Comparison of ENCODE assay signal across 8 mouse cellular contexts in genomic region chr11:103372068-103372467, GRCm38 (mm10). TPM values are rescaled to one million over a fixed set of nuclear protein-coding genes. Genes with fewer than 3 reads are reported as not detected.
DNase-seq lines count a peak whose midpoint lies in the region; ATAC-seq and TF ChIP-seq lines count a peak whose summit lies in the region.

No protein-coding gene starts in this region.

- no peak overlapping the region for H3K27ac ChIP-seq in liver, postnatal 0 days (ENCODE audit: low read depth)

- no peaks in the 10 kb centered on the region for H3K27me3 ChIP-seq in liver, postnatal 0 days (ENCODE audit: insufficient read depth, low read length)

- H3K4me3 ChIP-seq in liver, postnatal 0 days (ENCODE audit: low read depth, low read length): no peak overlapping the region

- no peak overlapping the region for H3K9ac ChIP-seq in liver, postnatal 0 days (replicated peaks)

- no peak overlapping the region for H3K4me2 ChIP-seq in liver, postnatal 0 days (ENCODE audit: low read depth, low read length)

- TF ChIP-seq CTCF in liver, postnatal 0 days (IDR thresholded peaks at IDR 0.05; ENCODE audit: low read depth): no peak

- peak; percentile 15; the same call in 1 of the 2 replicates for ATAC-seq in frontal cortex, adult (ENCODE audit: low TSS enrichment)
- ATAC-seq in liver, postnatal 0 days: no peak

- no peak for DNase-seq in frontal cortex, adult 2 months (ENCODE audit: extremely low spot score in 1 of 2, low spot score in 1 of 2)
- DNase-seq in spleen, adult 18-20 months: peak; percentile 51
- no peak for DNase-seq in spleen, adult 12 weeks (ENCODE audit: low spot score)
- peak; percentile 38 to 51 for DNase-seq in heart, postnatal 36 days
- peak; percentile 60 for DNase-seq in lung, postnatal 10 days
- DNase-seq in liver, postnatal 0 days: no peak
- no peak for DNase-seq in testis, postnatal 14 days (ENCODE audit: low spot score)

- WGBS in liver, postnatal 0 days (ENCODE audit: insufficient replicate concordance): 67% methylated on average over 3 of the region's 3 CpGs

- peaks cover 6% of the 10 kb centered on the region for H3K4me1 ChIP-seq in liver, postnatal 0 days (ENCODE audit: insufficient read depth)

- intact Hi-C loops in heart, postnatal 36 days (cut with DNase I): no loop called here

- no peaks in the 10 kb centered on the region for H3K9me3 ChIP-seq in liver, postnatal 0 days (ENCODE audit: low read length)

- no peak for TF ChIP-seq EP300 in liver, postnatal 0 days (IDR thresholded peaks at IDR 0.05; ENCODE audit: low read depth)

- H3K36me3 ChIP-seq in liver, postnatal 0 days (replicated peaks; ENCODE audit: insufficient read depth, low read length): peaks cover 54% of the 10 kb centered on the region

RNA-seq across cellular contexts. Expression of gene Arhgap27, which starts 8.6 kb away (rescaled TPM):
- polyA plus RNA-seq in frontal cortex, adult 2 months (2012; rRNA removed): 16.6 and 16.8 TPM in 2 replicates
- total RNA-seq in heart, postnatal 36 days (2021): 10 to 100 TPM; 16.3 to 17.6 TPM
- polyA plus RNA-seq in liver, postnatal 0 days (2015; fragmentation: Nextera tagmentation; extraction: Ambion mirVana): 3.2 and 3.3 TPM in 2 replicates

RNA-seq across cellular contexts. Expression of gene Plekhm1, which starts 40.4 kb away (rescaled TPM):
- polyA plus RNA-seq in frontal cortex, adult 2 months (2012; rRNA removed): 15.6 and 15.7 TPM in 2 replicates
- total RNA-seq in heart, postnatal 36 days (2021): 10 to 100 TPM; 11.9 to 12.9 TPM
- 2.1 and 2.3 TPM in 2 replicates for polyA plus RNA-seq in liver, postnatal 0 days (2015; fragmentation: Nextera tagmentation; extraction: Ambion mirVana)

Comparison
In these comparisons a context has a peak if more than half of its experiments do, and no peak if none do; other contexts are left out.
1. DNase-seq: peak in spleen, adult 18-20 months (2 of 2), heart, postnatal 36 days (2 of 2) and lung, postnatal 10 days (single experiment); none in frontal cortex, adult 2 months (0 of 2), spleen, adult 12 weeks (single experiment), liver, postnatal 0 days (single experiment) and testis, postnatal 14 days (single experiment).